Mouse (Mus musculus): ENCODE data around the gene Serpina1e.

GRCm38 (mm10) chr12:103966761-103967160 lies 8.0 kb upstream of the Serpina1e start:
- TF ChIP-seq POLR2A (IDR thresholded peaks at IDR 0.05; ENCODE audit: control insufficient read depth in 1 of 2, insufficient read depth in 1 of 2, low read depth in 1 of 2, low read length in 2 of 2, poor library complexity in 1 of 2): no peak
- TF ChIP-seq CTCF (IDR thresholded peaks at IDR 0.05 in 2 of 3, conservative IDR thresholded peaks at IDR 0.05 in 1 of 3; ENCODE audit: control insufficient read depth in 1 of 3, insufficient read depth in 1 of 3, low read depth in 2 of 3, low read length in 3 of 3, poor library complexity in 1 of 3, severe bottlenecking in 1 of 3): no peak
- TF ChIP-seq MAFK (IDR thresholded peaks at IDR 0.05; ENCODE audit: borderline replicate concordance, low read depth, low read length): no peak
- TF ChIP-seq E2F4 (IDR thresholded peaks at IDR 0.05; ENCODE audit: borderline replicate concordance, low read depth, low read length): no peak

All from MEL (cell line).